Mouse (Mus musculus) natural killer cell, adult 2 months (primary cell): ENCODE results near the gene Polr1a.
"Not testable (repeated sequence)": the region's sequence is repeated elsewhere in the genome, so short reads cannot be mapped to it uniquely, and the experiment has no call there.

Source experiments
- DNase-seq, 2 experiments: peaks; one replicate each; pipeline ENCODE4 v3.0.0; 2022; ENCODE audit warnings: low spot score in 2 of 2

Polr1a gene

DNA sequence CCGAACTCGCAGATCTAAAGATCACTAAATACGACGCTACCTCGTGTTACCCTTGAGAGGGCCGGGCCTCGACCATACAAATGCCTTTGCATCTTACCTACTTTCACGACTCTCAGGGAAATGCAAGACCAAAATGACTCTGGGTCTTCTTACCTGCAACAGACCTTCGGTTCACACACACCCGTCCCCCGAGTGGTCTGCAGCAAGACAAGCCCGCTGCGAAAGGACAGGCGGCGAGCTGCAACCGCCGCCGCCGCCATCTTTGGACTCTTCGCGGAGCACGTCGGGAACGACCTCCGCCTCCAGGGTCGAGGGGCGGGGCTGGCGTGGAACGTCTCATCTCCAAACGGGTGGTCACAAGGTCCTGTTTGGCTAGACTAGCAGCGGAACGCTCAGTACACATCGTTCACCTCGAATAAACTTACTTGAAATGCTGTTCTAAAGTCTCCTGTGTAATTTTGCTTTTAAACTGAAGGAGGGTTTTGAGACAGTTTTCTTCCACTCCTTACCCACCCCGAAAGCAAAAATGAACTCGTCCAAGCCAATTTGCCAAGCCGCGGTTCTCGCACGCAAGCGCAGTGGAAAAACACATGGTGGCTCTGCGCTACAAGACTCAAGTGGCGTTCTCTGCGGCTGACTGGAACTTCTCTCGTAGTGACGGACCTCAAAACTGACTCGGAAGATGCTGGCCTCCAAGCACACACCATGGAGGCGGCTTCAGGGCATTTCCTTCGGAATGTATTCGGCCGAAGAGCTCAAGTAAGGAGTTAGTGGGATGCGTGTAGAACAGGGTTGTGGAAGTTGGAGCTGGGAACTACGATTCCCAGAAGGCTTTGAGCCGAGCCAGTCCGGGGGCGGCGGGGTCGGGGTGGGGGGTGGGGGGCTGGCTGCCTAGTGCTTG, at the start of gene Polr1a, which contains the start of gene Ptcd3:
Gene Polr1a, plus strand, starts transcription at position 573 of the 901 bp plus-strand sequence.
Gene Ptcd3, minus strand, starts transcription at position 270 of the 901 bp plus-strand sequence.
- peak; percentile 92 to 93 for DNase-seq

DNA sequence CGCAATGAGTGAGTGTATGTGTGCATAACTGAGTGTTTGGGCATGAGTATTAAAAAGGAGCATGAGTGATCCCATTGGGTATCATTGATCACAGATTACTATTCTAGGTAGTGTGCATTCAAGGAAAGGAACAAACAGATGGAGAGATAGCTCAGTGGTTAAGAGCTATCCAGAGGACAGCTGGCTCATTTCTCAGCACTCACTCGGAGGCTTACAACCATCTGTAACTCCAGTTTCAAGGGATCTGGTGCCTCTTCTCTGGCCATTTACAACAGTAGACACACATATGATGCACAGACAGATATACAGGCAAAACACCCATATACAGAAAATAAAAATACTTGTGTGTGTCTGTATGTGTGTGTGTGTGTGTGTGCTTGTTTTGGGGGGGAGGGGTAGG, 41.1 kb upstream of the Polr1a start:
- no peak for DNase-seq

DNA sequence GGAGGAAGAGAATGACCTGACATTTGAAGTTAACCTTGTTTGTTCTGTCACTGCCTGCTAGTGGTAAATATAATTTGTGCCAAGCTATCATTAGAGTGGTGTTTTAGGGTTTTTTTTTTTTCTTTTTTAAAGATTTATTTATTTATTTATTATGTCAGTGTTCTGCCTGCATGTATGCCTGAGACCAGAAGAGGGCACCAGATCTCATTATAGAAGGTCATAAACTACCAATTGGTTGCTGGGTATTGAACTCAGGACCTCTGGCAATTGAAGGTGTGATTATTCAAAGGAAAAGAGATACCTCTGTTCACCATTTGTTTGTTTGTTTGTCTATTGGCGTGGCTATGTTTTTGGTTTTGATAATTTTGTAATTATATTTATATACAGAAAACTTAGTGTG, 40.0 kb upstream of the Polr1a start:
- DNase-seq, result no peak

DNA sequence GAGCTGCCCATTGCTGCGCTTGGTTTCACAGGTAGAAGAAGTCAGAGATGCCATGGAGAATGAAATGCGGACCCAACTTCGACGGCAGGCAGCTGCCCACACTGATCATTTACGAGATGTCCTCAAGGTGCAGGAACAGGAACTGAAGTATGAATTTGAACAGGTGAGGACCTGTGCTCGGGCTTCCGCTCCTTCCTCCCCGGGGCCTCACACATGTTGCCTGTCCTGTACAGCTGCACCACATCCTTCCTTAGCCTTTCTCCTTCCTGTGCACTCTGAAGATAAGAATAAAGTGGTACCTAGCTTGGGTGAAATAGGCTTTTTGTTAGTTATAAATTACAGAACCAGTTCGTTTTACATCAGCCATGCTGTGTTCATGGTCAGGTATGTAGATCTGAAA, 37.5 kb upstream of the Polr1a start:
- no peak for DNase-seq

DNA sequence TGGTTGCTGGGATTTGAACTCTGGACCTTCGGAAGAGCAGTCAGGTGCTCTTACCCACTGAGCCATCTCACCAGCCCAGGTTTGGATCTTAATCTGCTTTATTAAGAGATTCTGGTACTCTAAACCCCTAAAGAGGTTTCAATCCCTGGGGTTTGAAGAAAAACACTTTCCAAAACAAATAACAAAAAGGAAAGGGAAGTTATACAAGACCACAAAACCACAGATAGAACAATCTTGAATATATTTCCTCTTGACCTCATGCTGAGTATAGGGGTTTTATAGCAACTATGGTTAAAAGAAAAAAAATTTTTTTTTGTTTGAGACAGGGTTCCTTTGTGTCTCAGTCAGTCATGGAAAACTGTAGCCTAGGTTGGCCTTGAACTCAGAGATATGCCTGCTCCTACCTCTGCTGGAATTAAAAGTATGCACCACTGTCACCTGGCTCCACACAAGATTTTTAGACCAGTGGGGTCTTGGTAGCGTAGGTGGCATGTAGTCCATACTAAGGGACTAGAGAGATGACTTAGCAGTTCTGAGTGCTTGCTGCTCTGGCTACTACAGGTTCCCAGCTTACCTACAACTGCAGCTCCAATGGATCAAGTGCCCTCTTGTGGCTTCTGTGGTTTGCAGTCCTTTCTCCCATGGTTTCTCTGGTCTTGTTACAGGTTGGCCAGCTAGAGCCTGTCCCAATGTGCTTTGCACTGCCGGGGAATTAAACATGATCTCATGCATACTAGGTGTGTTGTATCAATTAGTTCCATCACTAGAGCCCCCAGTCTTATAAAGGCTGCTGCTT, 30.7 kb upstream of the Polr1a start:
- DNase-seq, result no peak

DNA sequence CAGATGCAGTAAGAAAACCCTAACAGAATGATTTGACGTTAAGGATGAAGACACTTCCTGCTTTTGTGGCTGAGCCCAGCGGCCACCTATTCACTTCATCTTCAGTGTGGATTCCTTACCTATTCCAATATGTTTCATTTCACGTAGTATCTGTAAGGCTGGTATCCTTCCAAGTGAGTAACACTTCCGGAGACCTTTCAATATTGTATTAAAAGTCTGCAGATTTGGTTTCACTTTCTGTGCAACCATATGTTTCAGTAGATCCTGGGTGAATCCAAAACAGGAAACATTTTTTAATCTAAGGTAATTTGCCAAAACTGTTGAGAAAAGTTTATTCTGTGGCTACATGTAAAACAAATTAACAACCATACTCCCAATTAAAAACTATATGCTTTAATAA, 15.6 kb upstream of the Polr1a start:
- DNase-seq, result no peak

DNA sequence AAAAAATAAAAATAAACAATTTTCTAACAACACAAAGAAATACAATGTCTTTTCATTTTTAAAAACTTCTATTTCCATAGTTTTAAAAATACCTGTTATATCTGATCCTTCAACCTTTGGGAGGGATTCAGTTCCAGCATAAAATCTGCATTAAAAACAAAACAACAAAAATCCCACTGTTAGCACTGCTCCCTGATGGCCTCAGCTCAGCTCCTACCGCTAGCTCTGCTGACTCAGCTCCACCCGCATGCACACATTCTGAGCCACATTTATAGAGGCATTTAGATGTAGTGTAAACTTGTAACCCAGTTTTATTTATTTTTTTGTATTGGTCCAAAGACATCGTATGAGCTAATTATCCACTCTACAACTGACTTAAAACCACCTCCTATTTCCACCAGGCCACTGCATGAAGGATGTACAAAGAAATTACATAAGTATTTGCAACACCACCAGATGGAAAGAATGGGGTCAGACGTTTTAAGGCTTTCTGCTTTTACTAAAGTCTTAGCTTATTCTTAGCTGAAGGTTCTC, 1.1 kb upstream of the Polr1a start:
- DNase-seq, result no peak

DNA sequence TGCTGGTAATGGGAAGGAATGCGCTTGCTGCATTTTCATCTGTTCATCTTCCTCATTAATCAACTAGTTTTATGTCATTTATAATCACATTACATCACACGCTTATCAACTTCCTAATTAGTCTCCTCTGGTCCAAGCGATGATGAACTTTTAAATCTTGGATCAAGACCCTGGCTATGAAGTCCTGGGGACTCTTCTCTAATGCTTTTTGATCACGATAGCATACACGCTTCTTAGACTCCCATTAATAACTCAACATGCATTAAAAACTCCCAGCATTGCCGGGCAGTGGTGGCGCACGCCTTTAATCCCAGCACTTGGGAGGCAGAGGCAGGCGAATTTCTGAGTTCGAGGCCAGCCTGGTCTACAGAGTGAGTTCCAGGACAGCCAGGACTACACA, 531 bp downstream of the Polr1a start:
- DNase-seq, result no peak

DNA sequence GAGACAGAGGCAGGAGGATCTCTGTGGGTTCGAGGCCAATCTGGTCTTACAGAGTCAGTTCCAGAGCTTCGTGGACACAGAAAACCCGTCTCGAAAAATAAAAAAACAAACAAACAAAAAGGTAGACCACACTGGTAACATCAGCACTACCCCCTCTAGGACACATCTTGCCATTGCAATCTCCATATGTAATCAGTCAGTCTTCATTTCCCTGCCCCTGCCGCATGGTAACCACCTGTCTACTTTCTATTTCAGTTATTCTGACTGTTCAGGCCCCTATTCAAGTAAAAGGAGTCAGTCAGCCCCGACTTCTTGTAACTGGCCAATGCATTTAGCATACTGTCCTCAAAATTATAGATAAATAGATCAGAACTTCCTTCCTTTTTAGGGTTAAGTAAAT, 987 bp downstream of the Polr1a start:
- DNase-seq, result peak; percentile 24 to 44

DNA sequence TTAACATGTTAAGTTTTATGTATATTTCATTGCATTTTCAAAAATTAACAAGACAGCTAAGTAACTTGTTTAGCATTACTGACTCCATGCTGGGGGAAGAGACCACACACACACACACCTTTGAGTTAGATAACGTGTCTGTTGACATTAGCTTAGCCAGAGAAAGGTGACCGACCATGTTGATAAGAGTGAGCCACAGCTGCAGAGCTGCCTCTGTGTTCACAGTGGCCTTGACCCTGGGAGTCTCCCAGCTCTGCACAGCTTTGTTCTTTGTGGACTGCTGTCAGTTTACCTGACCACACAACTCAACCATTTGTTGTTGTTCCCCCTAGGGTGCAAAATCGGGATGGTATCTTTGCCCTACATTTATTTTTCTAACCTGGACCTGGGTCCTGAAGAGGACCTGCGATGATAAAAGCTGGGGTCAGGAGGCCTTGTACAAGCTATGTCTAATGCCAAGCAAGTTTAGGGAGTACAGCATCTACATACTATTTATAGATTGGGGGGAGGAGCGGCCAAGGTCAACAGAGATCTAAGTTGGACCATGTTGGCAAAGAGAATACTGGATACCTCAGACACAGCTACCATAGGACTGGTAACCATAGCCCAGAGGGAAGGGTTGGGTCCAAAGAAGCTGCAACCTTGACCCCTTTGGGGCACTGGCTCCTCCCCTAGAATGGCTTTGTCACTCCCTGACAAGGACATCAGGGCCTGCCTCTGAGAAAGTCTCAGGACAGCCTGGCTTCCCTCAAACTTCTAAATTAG, 3.0 kb downstream of the Polr1a start:
- no peak for DNase-seq

DNA sequence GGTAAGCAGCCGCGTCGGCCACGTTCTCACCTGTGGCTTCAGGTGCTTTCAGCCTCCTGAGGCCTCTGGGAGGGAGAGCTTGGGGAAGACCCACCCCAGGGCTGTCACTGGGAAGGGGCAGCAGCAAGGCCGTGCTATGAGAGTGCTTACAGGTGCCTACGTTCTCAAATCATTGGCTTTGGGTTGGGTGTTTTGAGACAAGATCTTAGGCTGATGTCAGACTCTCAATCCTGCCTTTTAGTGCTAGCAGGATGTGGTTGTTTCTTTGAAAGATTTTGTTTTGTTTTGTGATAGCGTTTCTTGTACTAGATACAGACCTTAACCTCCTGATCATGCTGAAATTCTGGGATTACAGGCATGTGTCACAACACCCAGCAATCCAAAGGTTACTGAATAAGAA, 11.9 kb downstream of the Polr1a start:
- DNase-seq, result no peak

DNA sequence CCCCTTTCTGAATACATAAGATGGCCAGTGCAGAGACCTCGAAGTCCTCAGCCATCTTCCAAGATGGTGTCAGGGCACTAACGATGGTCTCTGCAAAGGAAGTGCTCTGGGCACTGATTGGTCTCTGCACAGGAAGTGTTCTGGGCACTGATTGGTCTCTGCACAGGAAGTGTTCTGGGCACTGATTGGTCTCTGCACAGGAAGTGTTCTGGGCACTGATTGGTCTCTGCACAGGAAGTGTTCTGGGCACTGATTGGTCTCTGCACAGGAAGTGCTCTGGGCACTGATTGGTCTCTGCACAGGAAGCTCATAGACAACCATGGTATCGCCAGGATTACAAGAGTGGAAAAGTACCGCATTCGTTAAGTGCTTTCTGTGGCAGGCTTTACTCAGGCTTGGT, 16.4 kb downstream of the Polr1a start:
- not testable (repeated sequence) for DNase-seq

DNA sequence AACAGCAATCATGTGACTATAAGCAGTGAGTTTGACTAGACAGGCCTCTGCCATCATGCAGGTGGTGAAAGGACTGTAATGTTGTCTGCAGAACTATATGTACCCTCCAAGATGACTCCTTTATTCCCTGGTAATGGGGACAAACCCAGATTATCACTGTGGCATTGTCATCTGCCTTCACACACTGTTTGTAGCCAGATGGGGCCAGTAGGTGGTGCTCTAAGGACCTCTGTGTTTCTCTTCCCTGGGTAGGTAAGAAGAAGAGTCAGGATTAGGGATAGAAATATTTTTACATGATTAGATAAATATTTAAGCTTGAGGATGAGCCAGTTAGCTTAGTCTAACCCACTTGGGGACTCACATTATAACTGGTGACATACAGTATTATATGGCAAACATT, 19.1 kb downstream of the Polr1a start:
- peak in 1 of 2 experiments; percentile 18 for DNase-seq

DNA sequence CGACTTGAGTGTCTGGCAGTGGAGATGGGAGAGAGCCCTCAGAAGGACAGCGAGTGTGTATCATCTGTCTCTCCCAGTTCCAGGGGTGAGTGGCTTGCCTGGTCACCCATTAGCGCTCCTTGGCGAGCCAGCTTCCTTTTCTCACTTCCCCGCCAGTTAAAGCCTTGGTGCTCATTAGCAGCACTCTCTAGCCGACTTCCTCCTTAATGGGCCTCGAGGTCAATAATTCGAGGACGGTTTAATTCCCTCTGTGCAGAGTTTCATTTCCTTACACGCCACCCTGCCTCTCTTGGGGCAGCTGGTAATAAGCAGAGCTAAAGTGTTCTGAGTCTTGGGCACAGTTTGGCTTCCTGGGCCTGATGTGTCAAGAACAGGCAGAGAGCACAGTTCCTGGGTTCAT, 21.2 kb downstream of the Polr1a start:
- DNase-seq, result peak in 1 of 2 experiments; percentile 24

DNA sequence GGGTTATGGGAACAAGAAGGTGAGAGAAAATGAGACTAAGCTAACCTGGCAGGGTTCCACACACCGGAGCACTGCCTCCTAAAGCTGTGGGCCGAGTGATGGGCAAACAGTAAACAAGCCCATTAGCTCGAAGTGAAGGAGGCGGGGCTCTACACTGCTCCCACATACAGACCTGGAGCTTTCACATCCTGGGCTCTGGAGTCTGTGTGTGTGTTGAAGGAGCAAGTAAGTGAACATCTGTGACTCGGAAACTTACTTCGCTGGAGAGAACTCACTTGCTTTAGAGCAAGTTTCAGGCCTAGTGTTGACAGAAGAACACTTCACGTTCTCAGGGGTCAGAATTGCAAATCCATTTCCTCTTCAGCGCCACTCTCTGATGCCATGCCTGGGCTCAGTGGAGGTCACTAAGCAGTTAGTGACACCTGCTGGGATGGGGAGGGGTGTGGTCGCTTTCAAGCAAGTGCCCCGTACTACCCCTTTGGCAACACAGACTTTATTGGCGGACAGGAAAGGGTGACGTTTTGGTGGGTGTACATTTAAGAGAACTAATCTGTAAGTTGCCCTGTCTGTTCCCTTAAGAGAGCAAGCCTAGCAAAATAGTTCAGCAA, 22.1 kb downstream of the Polr1a start:
- peak in 1 of 2 experiments; percentile 22 for DNase-seq

DNA sequence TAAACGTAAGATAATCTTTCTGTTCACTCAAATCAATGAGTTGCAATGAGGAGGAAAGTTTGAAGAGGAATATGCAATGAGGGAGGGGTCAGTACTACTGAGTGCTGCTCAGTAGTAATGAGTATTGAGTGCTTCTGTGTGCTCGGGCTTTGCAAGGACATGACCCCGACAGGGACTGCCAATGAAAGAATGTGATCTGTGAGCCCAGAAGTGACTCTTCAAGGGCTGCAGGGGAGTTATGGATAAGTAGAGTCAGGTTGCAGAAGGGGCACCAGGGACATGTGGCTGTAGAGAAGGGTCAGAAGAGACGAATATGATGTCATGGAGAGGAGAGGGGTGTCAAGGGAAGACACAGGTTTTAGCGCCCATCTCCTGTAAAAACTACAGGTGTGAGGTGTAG, 23.5 kb downstream of the Polr1a start:
- DNase-seq, result no peak

DNA sequence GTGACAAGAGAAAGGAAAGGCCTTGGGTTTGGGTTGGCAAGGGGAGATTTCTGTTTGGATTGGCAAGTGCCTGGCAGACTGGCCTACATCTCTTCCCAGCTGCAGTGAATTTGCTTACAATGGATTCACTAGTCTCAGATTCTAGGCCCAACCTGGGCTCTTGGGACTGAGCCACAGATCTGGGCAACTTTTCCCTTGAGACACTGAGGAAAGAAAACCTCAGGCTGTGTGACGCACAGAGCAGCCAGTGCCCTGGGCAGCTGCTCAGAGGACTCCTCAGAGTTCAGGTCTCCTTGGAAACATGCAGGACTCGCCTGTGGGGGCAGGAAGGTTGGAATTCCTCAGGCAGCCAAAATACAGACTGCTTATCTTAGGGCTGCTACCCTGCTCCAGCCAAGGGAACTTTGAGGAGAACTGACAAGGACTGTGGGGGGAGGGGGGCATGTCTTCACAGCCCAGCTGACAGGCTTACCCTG, 25.3 kb downstream of the Polr1a start:
- DNase-seq, result no peak

DNA sequence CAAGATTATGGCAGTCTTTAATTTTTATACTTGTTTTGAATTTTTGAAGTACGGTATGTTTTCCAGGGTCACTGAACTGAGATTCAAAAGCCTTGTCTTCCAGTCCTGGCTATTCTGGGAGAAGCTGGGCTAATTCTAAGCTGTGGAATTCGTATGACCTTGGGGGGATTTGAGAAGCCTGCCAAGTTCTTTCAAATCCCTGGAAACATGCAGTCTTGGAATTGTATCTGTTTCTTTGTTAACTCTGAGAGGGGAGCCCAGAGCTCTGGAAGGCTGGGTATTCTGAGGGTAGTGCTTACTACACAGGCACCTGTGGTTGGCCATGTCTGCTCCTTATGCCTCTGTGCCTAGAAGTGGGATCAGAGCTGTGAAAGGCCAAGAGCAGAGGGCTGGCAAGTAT, 26.9 kb downstream of the Polr1a start:
- no peak for DNase-seq

DNA sequence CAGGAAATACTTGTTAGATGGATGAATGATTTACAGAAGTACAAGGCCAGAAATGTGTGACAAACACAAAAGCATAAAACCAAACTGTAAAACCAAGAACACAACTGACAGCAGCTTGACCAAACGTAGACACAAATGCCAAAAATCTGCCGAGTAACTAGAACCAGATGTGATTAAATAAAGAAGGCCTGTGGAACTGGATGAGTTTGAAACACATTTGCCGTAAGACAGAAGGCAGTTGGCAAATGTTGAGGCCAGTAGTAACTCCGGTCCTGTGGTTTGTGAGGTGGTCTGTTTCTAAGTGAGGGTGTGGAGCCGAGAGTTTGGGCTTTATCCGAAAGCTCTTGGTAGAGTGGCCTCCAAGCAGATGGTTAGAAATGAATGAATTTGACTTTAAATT, 32.1 kb downstream of the Polr1a start:
- no peak for DNase-seq

DNA sequence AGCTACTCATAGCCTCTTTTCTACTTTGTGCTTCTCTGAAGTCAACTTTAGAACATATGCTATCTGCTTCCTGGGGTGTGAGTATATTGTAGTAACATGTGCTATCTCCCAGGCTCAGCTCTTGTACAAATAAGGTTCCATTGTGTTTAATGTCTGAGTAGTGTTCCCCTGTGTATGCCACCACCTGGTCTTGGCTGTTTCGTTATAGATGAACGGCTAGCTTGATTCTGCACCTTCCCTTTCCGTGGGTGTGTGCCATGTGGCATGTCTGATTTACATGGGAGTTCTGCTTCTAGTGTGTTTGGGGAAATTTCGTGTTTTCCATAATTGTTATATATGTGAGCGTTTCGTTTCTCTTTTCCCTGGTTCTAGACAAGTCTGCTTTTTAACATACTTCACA, 36.2 kb downstream of the Polr1a start:
- no peak for DNase-seq

DNA sequence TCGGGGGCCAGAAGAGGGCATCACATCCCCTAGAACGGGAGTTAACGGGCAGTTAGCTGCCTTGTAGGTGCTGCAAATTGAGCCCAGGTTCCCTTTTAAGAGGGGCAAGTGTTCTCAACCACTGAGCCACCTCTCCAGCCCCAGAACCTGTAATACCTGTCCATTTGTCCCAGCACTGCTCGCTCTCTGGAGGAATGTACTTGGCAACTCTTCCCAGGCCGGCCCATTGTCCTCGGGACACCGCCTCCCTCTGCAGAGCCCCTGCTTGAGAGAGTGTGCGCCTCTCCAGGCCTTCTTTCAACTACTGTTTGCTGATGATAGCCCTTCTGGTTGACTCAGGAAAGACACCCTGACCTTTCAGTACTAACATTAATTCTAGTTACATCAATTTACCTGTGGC, 37.3 kb downstream of the Polr1a start:
- no peak for DNase-seq
